Comparison of ENCODE assay signal across 21 mouse cellular contexts in genomic region chr10:37741581-37741980, GRCm38 (mm10).
A peak's percentile ranks its signal among the peaks of the same experiment; 100 is the strongest.
DNase-seq lines count a peak whose midpoint lies in the region; ATAC-seq and TF ChIP-seq lines count a peak whose summit lies in the region.
"Had no signal": no experiment of that assay in that cellular context is flagged by ENCODE, and none has a peak within 500 bp of the region (broad histone marks: within the 10 kb centered on the region; RNA-seq: fewer than 3 reads in every experiment).

No protein-coding gene starts in this region.

- H3K27me3 ChIP-seq in kidney, postnatal 0 days (ENCODE audit: insufficient read depth, low read length) = no peaks in the 10 kb centered on the region
- no peaks in the 10 kb centered on the region for H3K27me3 ChIP-seq in limb, embryonic 14.5 days (ENCODE audit: control insufficient read depth, insufficient read depth, low read length)
- no peaks in the 10 kb centered on the region for H3K27me3 ChIP-seq in heart, embryonic 10.5 days (ENCODE audit: insufficient read depth, poor library complexity, severe bottlenecking)
- no peaks in the 10 kb centered on the region for H3K27me3 ChIP-seq in liver, embryonic 11.5 days (replicated peaks; ENCODE audit: control insufficient read depth, insufficient read depth, low read length)
- H3K27me3 ChIP-seq: embryonic facial prominence, embryonic 12.5 days; forebrain, embryonic 13.5 days; hindbrain, embryonic 12.5 days had no signal

- TF ChIP-seq POLR2A in embryonic fibroblast, embryonic 13.5 days (IDR thresholded peaks at IDR 0.05; ENCODE audit: low read depth, low read length) = no peak
- no peak for TF ChIP-seq POLR2A in limb, embryonic 14.5 days (IDR thresholded peaks at IDR 0.05; ENCODE audit: borderline replicate concordance, extremely low read depth, insufficient read depth, insufficient read length)

- no peak overlapping the region for H3K9ac ChIP-seq in kidney, postnatal 0 days (ENCODE audit: low read depth, low read length)
- H3K9ac ChIP-seq in limb, embryonic 14.5 days (ENCODE audit: low read depth, low read length, severe bottlenecking) = no peak overlapping the region
- no peak overlapping the region for H3K9ac ChIP-seq in liver, embryonic 11.5 days (ENCODE audit: low read depth, low read length)
- H3K9ac ChIP-seq: embryonic facial prominence, embryonic 12.5 days; forebrain, embryonic 13.5 days; forebrain, postnatal 0 days; hindbrain, embryonic 12.5 days had no signal

- no peaks in the 10 kb centered on the region for H3K36me3 ChIP-seq in kidney, postnatal 0 days (ENCODE audit: insufficient read depth, low read length)
- no peaks in the 10 kb centered on the region for H3K36me3 ChIP-seq in limb, embryonic 14.5 days (ENCODE audit: control insufficient read depth, insufficient read depth, low read length)
- H3K36me3 ChIP-seq in heart, embryonic 10.5 days = no peaks in the 10 kb centered on the region
- H3K36me3 ChIP-seq in liver, embryonic 11.5 days (ENCODE audit: control insufficient read depth, insufficient read depth, low read length) = no peaks in the 10 kb centered on the region
- H3K36me3 ChIP-seq: embryonic facial prominence, embryonic 12.5 days; hindbrain, embryonic 12.5 days had no signal

- no peak for TF ChIP-seq CTCF in kidney, postnatal 0 days (IDR thresholded peaks at IDR 0.05; ENCODE audit: low read depth)
- TF ChIP-seq CTCF in embryonic fibroblast, embryonic 13.5 days (IDR thresholded peaks at IDR 0.05; ENCODE audit: borderline replicate concordance, insufficient read depth, low read length) = no peak

- H3K4me1 ChIP-seq in kidney, postnatal 0 days (replicated peaks; ENCODE audit: insufficient read depth, low read length) = no peaks in the 10 kb centered on the region
- no peaks in the 10 kb centered on the region for H3K4me1 ChIP-seq in embryonic fibroblast, embryonic 13.5 days (ENCODE audit: control insufficient read depth, insufficient read depth, low read length)
- no peaks in the 10 kb centered on the region for H3K4me1 ChIP-seq in limb, embryonic 14.5 days (ENCODE audit: control insufficient read depth, insufficient read depth, low read length)
- peaks cover 4% of the 10 kb centered on the region; the same call in 1 of the 2 replicates for H3K4me1 ChIP-seq in heart, embryonic 10.5 days
- H3K4me1 ChIP-seq in liver, embryonic 11.5 days (replicated peaks; ENCODE audit: control insufficient read depth, insufficient read depth, low read length) = no peaks in the 10 kb centered on the region
- H3K4me1 ChIP-seq: embryonic facial prominence, embryonic 12.5 days; forebrain, embryonic 13.5 days; hindbrain, embryonic 12.5 days had no signal

- 4% methylated on average over 2 of the region's 2 CpGs for WGBS in kidney, postnatal 0 days
- WGBS in limb, embryonic 14.5 days = 15% methylated on average over 2 of the region's 2 CpGs
- WGBS in heart, embryonic 10.5 days = 51% methylated on average over 2 of the region's 2 CpGs
- 37% methylated on average over 2 of the region's 2 CpGs for WGBS in liver, embryonic 11.5 days

- DNase-seq in kidney, postnatal 0 days (ENCODE audit: low spot score) = peak; percentile 84
- no peak for DNase-seq in kidney, postnatal 36 days
- peak; percentile 52 for DNase-seq in forelimb bud, embryonic 11.5 days (ENCODE audit: low read depth, low spot score)
- DNase-seq in limb, embryonic 14.5 days (ENCODE audit: low spot score) = peak; percentile 5
- DNase-seq in heart, embryonic 10.5 days (ENCODE audit: low spot score) = no peak
- no peak for DNase-seq in liver, embryonic 11.5 days (ENCODE audit: low spot score)
- DNase-seq: adrenal gland, adult 8-10 months; adrenal gland, postnatal 36 days; cerebellum, adult 11 months; cerebellum, adult 8-10 months; cerebellum, postnatal 25 days; forebrain, postnatal 0 days; gastrocnemius, postnatal 36 days; heart, adult 11 months; heart, postnatal 10 days; heart, postnatal 4 days had no signal

- no peak overlapping the region for H3K4me2 ChIP-seq in kidney, postnatal 0 days (ENCODE audit: low read length)
- no peak overlapping the region for H3K4me2 ChIP-seq in limb, embryonic 14.5 days (replicated peaks; ENCODE audit: low read depth, low read length, severe bottlenecking)
- no peak overlapping the region for H3K4me2 ChIP-seq in liver, embryonic 11.5 days
- H3K4me2 ChIP-seq: embryonic facial prominence, embryonic 12.5 days; forebrain, embryonic 13.5 days; hindbrain, embryonic 12.5 days had no signal

- H3K4me3 ChIP-seq in kidney, postnatal 0 days (replicated peaks; ENCODE audit: low read depth, low read length) = no peak overlapping the region
- no peak overlapping the region for H3K4me3 ChIP-seq in embryonic fibroblast, embryonic 13.5 days (ENCODE audit: insufficient read depth, low read length)
- H3K4me3 ChIP-seq in limb, embryonic 14.5 days (replicated peaks; ENCODE audit: low read length) = no peak overlapping the region
- H3K4me3 ChIP-seq in heart, embryonic 10.5 days = no peak overlapping the region
- no peak overlapping the region for H3K4me3 ChIP-seq in liver, embryonic 11.5 days (ENCODE audit: low read depth, low read length)
- H3K4me3 ChIP-seq: embryonic facial prominence, embryonic 12.5 days; forebrain, embryonic 13.5 days; hindbrain, embryonic 12.5 days had no signal

- no peak overlapping the region for H3K27ac ChIP-seq in kidney, postnatal 0 days
- H3K27ac ChIP-seq in embryonic fibroblast, embryonic 13.5 days (ENCODE audit: insufficient read depth, low read length) = peak overlapping the region; percentile 18; the same call in 1 of the 2 replicates
- no peak overlapping the region for H3K27ac ChIP-seq in limb, embryonic 14.5 days (replicated peaks; ENCODE audit: low read depth, low read length)
- H3K27ac ChIP-seq in heart, embryonic 10.5 days = no peak overlapping the region
- H3K27ac ChIP-seq in liver, embryonic 11.5 days (ENCODE audit: low read depth, low read length) = no peak overlapping the region
- H3K27ac ChIP-seq: embryonic facial prominence, embryonic 12.5 days; forebrain, embryonic 13.5 days; hindbrain, embryonic 12.5 days had no signal

- H3K9me3 ChIP-seq in kidney, postnatal 0 days (replicated peaks; ENCODE audit: low read length) = no peaks in the 10 kb centered on the region
- H3K9me3 ChIP-seq in limb, embryonic 14.5 days (ENCODE audit: control insufficient read depth, low read length) = peaks cover 3% of the 10 kb centered on the region; the same call in 1 of the 2 replicates
- no peaks in the 10 kb centered on the region for H3K9me3 ChIP-seq in heart, embryonic 10.5 days
- no peaks in the 10 kb centered on the region for H3K9me3 ChIP-seq in liver, embryonic 11.5 days (ENCODE audit: control insufficient read depth, low read length)
- H3K9me3 ChIP-seq: embryonic facial prominence, embryonic 12.5 days; forebrain, embryonic 13.5 days; hindbrain, embryonic 12.5 days had no signal

- ATAC-seq in kidney, postnatal 0 days (replicated peaks; ENCODE audit: low FRiP score, low read depth) = no peak
- ATAC-seq in limb, embryonic 14.5 days (ENCODE audit: low FRiP score, low read depth) = no peak
- ATAC-seq in liver, embryonic 11.5 days (replicated peaks; ENCODE audit: low FRiP score) = no peak
- ATAC-seq: forebrain, embryonic 13.5 days; forebrain, postnatal 0 days; hindbrain, embryonic 16.5 days had no signal

Comparison
In these comparisons a context has a peak if more than half of its experiments do, and no peak if none do; other contexts are left out.
1. DNase-seq: peak in kidney, postnatal 0 days (single experiment), forelimb bud, embryonic 11.5 days (single experiment) and limb, embryonic 14.5 days (single experiment); none in kidney, postnatal 36 days (0 of 2), heart, embryonic 10.5 days (single experiment) and liver, embryonic 11.5 days (single experiment).